In genomic region chr1:182289781-182290180, GRCm38 (mm10) we compare ENCODE assay signal across 29 mouse cellular contexts. TPM values are rescaled to one million over a fixed set of nuclear protein-coding genes. Genes with fewer than 3 reads are reported as not detected.
DNase-seq lines count a peak whose midpoint lies in the region; ATAC-seq and TF ChIP-seq lines count a peak whose summit lies in the region.
"Had no signal": no experiment of that assay in that cellular context is flagged by ENCODE, and none has a peak within 500 bp of the region (broad histone marks: within the 10 kb centered on the region; RNA-seq: fewer than 3 reads in every experiment).

No protein-coding gene starts in this region.

- no peak overlapping the region for H3K4me2 ChIP-seq in heart, embryonic 12.5 days
- no peak overlapping the region for H3K4me2 ChIP-seq in lung, embryonic 14.5 days
- H3K4me2 ChIP-seq: hindbrain, embryonic 14.5 days; liver, embryonic 13.5 days; midbrain, embryonic 12.5 days had no signal

- no peak overlapping the region for H3K27ac ChIP-seq in heart, embryonic 12.5 days (ENCODE audit: poor library complexity, severe bottlenecking)
- H3K27ac ChIP-seq in lung, embryonic 14.5 days (ENCODE audit: low read depth): no peak overlapping the region
- H3K27ac ChIP-seq in bone marrow, adult 2 months (ENCODE audit: control insufficient read depth, insufficient read depth, low read depth, low read length, poor library complexity): 0 out of 2 replicates have a peak overlapping the region, but pooled peaks have one; percentile 14
- H3K27ac ChIP-seq: hindbrain, embryonic 14.5 days; layer of hippocampus, adult 2 months; liver, embryonic 13.5 days; midbrain, embryonic 12.5 days had no signal

- TF ChIP-seq CTCF in lung, embryonic 14.5 days (IDR thresholded peaks at IDR 0.05; ENCODE audit: low read depth): no peak
- no peak for TF ChIP-seq CTCF in bone marrow, adult 2 months (IDR thresholded peaks at IDR 0.05; ENCODE audit: control insufficient read depth, insufficient read depth, low read length)

- H3K36me3 ChIP-seq in heart, embryonic 12.5 days: no peaks in the 10 kb centered on the region
- H3K36me3 ChIP-seq in lung, embryonic 14.5 days (ENCODE audit: insufficient read depth): no peaks in the 10 kb centered on the region
- H3K36me3 ChIP-seq: liver, embryonic 13.5 days; midbrain, embryonic 12.5 days had no signal

- peak; percentile 52 for DNase-seq in adrenal gland, postnatal 14 days
- DNase-seq in adrenal gland, adult 8-10 months: no peak
- peak; percentile 20 to 25 for DNase-seq in heart, postnatal 10 days
- DNase-seq in lung, embryonic 14.5 days: peak; percentile 33
- no peak for DNase-seq in lung, postnatal 10 days
- DNase-seq in embryo, embryonic 9.5 days (ENCODE audit: extremely low spot score): no peak
- DNase-seq: adrenal gland, adult 2 months; cerebellum, adult 11-12 months; cerebellum, adult 9-11 months; gastrocnemius, postnatal 36 days; heart, postnatal 36 days; kidney, adult 11 months; kidney, postnatal 36 days; layer of hippocampus, postnatal 36 days; left cerebral cortex, postnatal 4 days; liver, embryonic 13.5 days; lung, adult 2 months; retina, postnatal 1 day; right cerebral cortex, postnatal 25 days; spleen, adult 18-20 months; thymus, adult 2 months; thymus, postnatal 36 days had no signal

- TF ChIP-seq POLR2A in bone marrow, adult 2 months (IDR thresholded peaks at IDR 0.05; ENCODE audit: borderline replicate concordance, control insufficient read depth, low read depth, low read length): no peak

- H3K9ac ChIP-seq in heart, embryonic 12.5 days: no peak overlapping the region
- no peak overlapping the region for H3K9ac ChIP-seq in lung, embryonic 14.5 days
- H3K9ac ChIP-seq: hindbrain, embryonic 14.5 days; liver, embryonic 13.5 days; midbrain, embryonic 12.5 days had no signal

- H3K4me1 ChIP-seq in heart, embryonic 12.5 days (replicated peaks): peaks cover 4% of the 10 kb centered on the region; the same call in 1 of the 2 replicates
- no peaks in the 10 kb centered on the region for H3K4me1 ChIP-seq in lung, embryonic 14.5 days (ENCODE audit: insufficient read depth)
- H3K4me1 ChIP-seq in bone marrow, adult 2 months (ENCODE audit: control insufficient read depth, insufficient read depth, low read length): no peaks in the 10 kb centered on the region; the same call in 1 of the 2 replicates
- H3K4me1 ChIP-seq: midbrain, embryonic 12.5 days had no signal

- WGBS in heart, embryonic 12.5 days: 54% methylated on average over 2 of the region's 2 CpGs
- 56% methylated on average over 2 of the region's 2 CpGs for WGBS in lung, embryonic 14.5 days
- WGBS in bone marrow, adult 2 months: 75% methylated on average over 2 of the region's 2 CpGs

- no peak overlapping the region for H3K4me3 ChIP-seq in heart, embryonic 12.5 days
- H3K4me3 ChIP-seq in lung, embryonic 14.5 days (ENCODE audit: low read depth, low read length): no peak overlapping the region
- H3K4me3 ChIP-seq in bone marrow, adult 2 months (replicated peaks; ENCODE audit: control insufficient read depth, low read depth, low read length): peak overlapping the region; percentile 41
- H3K4me3 ChIP-seq: layer of hippocampus, adult 2 months; liver, embryonic 13.5 days; midbrain, embryonic 12.5 days had no signal

- no peak for ATAC-seq in heart, embryonic 12.5 days (ENCODE audit: insufficient number of reproducible peaks, low FRiP score)
- ATAC-seq in lung, embryonic 14.5 days (ENCODE audit: insufficient read depth): no peak
- ATAC-seq: forebrain, embryonic 14.5 days; inflammation-experienced regulatory T-cells, adult 6 months had no signal

- intact Hi-C loops in heart, postnatal 10 days (cut with DNase I): loop anchor here (10.0 kb wide), 1 partner anchor 145 kb away; no protein-coding TSS in a partner anchor

- H3K9me3 ChIP-seq in heart, embryonic 12.5 days (replicated peaks): no peaks in the 10 kb centered on the region
- no peaks in the 10 kb centered on the region; the same call in 1 of the 2 replicates for H3K9me3 ChIP-seq in lung, embryonic 14.5 days (ENCODE audit: low read depth, low read length)
- H3K9me3 ChIP-seq: liver, embryonic 13.5 days had no signal

- H3K27me3 ChIP-seq in heart, embryonic 12.5 days (replicated peaks): no peaks in the 10 kb centered on the region
- H3K27me3 ChIP-seq in lung, embryonic 14.5 days (ENCODE audit: insufficient read depth, low read length): no peaks in the 10 kb centered on the region
- H3K27me3 ChIP-seq: liver, embryonic 13.5 days had no signal

RNA-seq across cellular contexts. Expression of gene Degs1, which starts 7.2 kb away (rescaled TPM):
- total RNA-seq in adrenal gland, postnatal 14 days (2021): 78.1 and 86.7 TPM in 2 replicates
- total RNA-seq in adrenal gland, adult 8-10 months (2022): 100 to 1,000 TPM in 1 of 4 experiments, 10 to 100 TPM in 3; 84.3 to 108 (median 91.7) TPM
- total RNA-seq in heart, postnatal 10 days (2021): 100 to 1,000 TPM in 1 of 2 experiments, 10 to 100 TPM in 1; 89.4 to 102 TPM
- polyA plus RNA-seq in heart, embryonic 12.5 days (2016; fragmentation: Nextera tagmentation; extraction: Ambion mirVana): 163 and 168 TPM in 2 replicates
- 131 and 141 TPM in 2 replicates for polyA plus RNA-seq in lung, embryonic 14.5 days (2014; fragmentation: Nextera tagmentation; extraction: Ambion mirVana)
- polyA plus RNA-seq in bone marrow, adult 2 months (2011; ENCODE audit: insufficient read depth, insufficient read length, low replicate concordance, missing spikeins): 31.0 and 74.3 TPM in 2 replicates

RNA-seq across cellular contexts. Expression of gene Fbxo28, which starts 51.6 kb away (rescaled TPM):
- 33.2 and 35.1 TPM in 2 replicates for total RNA-seq in adrenal gland, postnatal 14 days (2021)
- 10 to 100 TPM; 36.2 to 46.8 (median 38.1) TPM for total RNA-seq in adrenal gland, adult 8-10 months (2022)
- total RNA-seq in heart, postnatal 10 days (2021): 10 to 100 TPM; 23.5 to 26.1 TPM
- 17.1 and 19.6 TPM in 2 replicates for polyA plus RNA-seq in heart, embryonic 12.5 days (2016; fragmentation: Nextera tagmentation; extraction: Ambion mirVana)
- 23.1 and 27.2 TPM in 2 replicates for polyA plus RNA-seq in lung, embryonic 14.5 days (2014; fragmentation: Nextera tagmentation; extraction: Ambion mirVana)
- polyA plus RNA-seq in bone marrow, adult 2 months (2011; ENCODE audit: insufficient read depth, insufficient read length, low replicate concordance, missing spikeins): 7.4 and 8.6 TPM in 2 replicates

Comparison
In these comparisons a context has a peak if more than half of its experiments do, and no peak if none do; other contexts are left out.
1. DNase-seq: peak in adrenal gland, postnatal 14 days (single experiment), heart, postnatal 10 days (2 of 2) and lung, embryonic 14.5 days (single experiment); none in adrenal gland, adult 8-10 months (single experiment), lung, postnatal 10 days (single experiment) and embryo, embryonic 9.5 days (single experiment).